Mouse (Mus musculus) liver, adult 2 months (tissue): ENCODE data around the gene Ephb2.

Experiments
- CTCF ChIP-seq: fragments of 200-500 bp; IDR thresholded peaks from 2 replicates; pipeline ENCODE4 v1.5.1; 2011; ENCODE audit warnings: low read depth, low read length, control low read depth
- POLR2A ChIP-seq: fragments of 200-500 bp; IDR thresholded peaks from 2 replicates; pipeline ENCODE4 v1.6.1; 2011; ENCODE audit warnings: low read length, control low read depth; ENCODE audit not compliant: insufficient read depth; ENCODE audit errors: extremely low read depth

- TF ChIP-seq CTCF, result no peak
- no peak for TF ChIP-seq POLR2A
These were observed 163.3 kb downstream of the Ephb2 start for GRCm38 (mm10) chr4:136672335-136673090.
